Mouse (Mus musculus) T-helper 17 cell (primary cell): ENCODE results near the gene Slc16a2.
"Not testable (repeated sequence)": the region's sequence is repeated elsewhere in the genome, so short reads cannot be mapped to it uniquely, and the experiment has no call there.

ENCODE experiments used
- in situ Hi-C, 2 experiments: fragments of 300-600 bp; cut with MboI, MseI; formaldehyde crosslinking; loops; 1 replicate in 1 of 2; 2 replicates in 1 of 2; pipeline ENCODE4 v1.15.1; 2025; ENCODE audit warnings: high pct_unique_total_duplicates in 2 of 2

Gene Slc16a2

DNA sequence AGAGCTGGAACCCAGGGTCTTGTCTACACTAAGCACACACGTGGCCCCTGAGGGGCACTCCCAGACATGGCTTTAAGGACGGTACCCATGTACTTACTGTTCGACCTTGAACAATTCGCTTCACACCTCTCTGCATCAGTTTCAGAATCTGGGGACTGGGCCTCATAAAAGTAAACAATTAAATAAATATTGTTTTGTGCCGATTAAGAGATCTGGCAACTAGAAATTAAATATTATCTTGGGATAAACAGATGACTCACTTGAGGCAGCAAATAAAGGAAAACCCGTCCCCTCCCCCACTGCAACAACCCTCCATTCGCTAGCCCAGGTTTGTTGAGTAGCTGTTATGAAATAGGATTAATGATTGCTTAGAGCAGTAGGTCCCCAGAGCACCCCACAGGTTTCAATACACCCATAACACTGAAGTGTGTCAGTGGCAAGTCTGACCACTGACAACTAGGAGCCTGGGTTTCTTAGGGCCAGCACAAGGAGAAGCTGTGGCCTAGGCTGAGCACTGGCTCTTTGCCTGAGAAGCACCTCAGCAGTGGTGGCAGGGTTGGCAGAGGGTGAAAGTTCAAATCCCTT, 87.7 kb downstream of the Slc16a2 start:
- in situ Hi-C loops, result no loop called here

DNA sequence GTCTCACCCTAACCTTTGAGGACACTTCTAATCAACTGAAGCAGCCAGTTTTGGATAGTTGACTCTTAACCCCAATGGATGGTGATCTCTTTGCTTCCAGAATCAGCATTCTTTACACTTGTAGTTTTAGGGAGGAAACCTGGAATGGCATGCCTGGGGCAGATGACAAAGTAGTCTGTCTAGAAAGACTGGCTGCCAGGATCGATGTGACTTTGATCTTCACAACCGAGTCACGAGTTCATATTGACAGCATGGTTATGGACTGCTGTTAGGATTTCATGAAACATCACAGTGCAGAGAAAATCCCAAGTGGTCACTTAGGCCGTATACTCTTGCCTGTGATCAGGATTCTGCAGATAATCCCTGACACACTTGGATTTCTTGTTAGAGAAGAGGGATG, 88.7 kb downstream of the Slc16a2 start:
- in situ Hi-C loops, result no loop called here

DNA sequence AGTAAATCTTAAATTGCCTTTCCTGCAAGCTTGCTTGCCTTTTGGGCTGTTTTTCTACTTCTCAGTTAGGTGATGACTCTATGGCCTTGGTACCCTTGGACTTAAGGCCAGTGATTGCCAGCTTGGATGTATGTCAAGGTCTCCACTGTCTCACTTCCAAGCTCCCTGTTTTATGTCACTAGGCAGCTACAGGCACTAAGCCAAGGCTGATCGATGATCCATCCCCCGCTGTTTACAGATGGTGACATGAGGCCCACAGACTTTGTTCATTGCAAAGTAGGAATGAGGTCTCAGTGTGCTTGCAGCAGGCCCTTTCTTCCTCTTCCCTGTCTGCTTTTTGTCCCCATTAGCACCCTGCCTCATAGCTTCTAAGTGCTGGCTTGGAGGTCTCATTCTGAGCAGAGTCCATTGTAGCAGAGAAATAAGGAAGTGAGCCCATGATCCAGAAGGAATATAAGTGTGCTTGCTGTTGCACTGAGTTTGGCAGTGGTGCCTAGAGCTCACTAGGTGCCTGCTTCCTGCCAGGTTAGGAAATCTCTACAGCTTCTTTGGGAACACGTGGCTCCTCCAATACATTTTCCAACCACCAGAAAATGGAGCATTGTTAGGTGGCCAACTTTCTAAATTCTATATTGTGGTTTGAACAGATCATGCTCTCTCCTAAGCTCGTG, 89.6 kb downstream of the Slc16a2 start:
- in situ Hi-C loops, result no loop called here

DNA sequence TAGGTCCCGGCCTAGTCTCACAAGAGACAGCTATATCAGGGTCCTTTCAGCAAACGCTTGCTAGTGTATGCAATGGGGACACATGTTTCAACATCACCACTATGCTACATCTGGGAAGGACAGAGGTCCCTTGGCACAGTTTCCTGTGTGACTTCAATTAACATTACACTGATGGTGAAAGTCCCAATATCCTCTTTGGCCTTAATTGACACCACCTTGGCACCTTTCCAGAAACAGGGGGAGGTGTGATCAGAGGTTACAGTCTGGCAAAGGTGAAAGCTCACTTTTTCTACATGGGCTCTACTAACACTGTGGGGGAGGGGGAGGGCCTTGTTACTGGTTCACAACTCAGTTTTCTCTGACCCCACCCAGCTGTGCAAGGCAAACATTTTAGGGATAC, 99.3 kb downstream of the Slc16a2 start:
- in situ Hi-C loops, result no loop called here

DNA sequence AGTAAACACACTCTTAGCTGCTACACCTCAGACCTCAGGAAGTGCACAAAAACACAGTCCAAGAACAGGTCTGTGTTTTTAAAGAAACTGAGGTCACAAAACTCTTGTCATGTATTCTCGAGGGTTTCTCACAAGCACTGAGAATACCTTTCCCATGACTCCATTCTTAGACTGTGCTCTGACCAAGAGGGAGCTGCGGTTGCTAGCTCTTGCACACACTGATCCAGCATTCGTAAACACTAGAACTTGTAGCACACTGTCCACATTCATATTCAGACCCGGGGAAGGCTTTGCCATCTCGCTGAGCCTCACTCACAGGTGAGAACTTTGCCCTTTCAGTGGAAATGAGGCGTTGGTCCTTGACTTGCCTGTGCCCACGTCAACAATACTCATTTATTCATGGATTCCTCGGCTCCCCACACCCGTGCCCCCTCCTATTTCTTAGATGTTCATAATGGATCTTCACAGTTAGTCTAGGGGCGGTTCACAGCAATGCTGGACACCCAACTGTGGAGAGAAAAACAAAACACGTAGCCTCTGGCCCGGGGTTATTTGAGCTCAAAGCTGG, 102.1 kb downstream of the Slc16a2 start:
- in situ Hi-C loops, result no loop called here

DNA sequence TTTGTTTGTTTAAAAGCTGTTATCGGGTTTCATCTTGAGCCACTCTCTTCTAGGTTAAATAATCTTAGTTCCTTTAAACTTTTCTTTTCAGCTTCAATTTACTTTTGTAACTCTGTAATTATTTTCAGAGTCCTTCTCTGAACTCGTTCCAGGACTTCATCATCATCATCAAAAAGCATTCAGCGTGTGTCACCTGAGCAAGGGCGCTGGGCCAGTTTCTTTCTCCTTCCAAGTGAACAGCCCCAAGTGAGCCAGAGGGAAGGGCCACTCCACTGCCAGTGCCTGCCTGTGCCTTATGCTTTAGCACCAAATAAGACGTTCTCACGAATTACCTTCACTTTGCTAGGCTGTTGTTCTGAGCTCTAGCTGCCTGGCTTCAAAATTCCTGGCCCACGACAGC, 108.9 kb downstream of the Slc16a2 start:
- in situ Hi-C loops, result no loop called here

DNA sequence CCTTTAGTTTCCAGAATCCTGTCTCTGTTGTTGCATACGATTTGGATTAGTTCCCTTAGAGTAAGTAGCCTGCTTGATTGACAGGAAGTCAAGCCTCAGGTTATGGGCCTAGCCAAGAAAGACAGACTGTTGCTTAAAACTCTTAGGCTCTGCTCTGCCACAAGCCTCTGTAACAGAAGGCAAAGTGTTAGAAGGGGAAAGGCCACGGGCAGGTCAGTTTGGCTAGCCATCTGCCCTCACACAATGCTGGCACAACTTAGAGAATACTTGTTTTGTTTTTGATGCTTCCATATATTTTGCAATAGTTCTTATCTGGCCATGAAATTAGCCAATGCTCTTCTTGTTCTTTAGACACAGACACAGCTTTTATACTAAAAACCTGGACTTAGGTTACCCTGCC, 112.1 kb downstream of the Slc16a2 start:
- in situ Hi-C loops, result no loop called here

DNA sequence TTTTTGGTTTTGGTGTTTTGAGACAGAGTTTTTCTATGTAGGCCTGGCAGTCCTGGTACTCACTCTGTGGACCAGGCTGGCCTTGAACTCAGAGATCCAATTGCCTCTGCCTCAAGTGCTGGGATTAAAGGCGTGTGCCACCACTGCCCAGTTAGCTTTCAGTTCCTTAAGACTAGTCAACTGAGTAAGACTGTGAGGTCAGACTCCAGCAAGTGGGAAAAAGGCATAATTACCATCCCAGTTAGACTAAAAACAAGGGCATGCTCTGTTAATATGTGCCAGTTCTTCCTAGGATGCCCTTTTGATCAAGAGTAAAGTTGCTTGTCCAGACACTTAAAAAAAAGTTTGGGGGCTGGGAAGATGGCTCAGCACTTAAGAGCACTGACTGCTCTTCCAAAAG, 113.2 kb downstream of the Slc16a2 start:
- in situ Hi-C loops, result no loop called here

DNA sequence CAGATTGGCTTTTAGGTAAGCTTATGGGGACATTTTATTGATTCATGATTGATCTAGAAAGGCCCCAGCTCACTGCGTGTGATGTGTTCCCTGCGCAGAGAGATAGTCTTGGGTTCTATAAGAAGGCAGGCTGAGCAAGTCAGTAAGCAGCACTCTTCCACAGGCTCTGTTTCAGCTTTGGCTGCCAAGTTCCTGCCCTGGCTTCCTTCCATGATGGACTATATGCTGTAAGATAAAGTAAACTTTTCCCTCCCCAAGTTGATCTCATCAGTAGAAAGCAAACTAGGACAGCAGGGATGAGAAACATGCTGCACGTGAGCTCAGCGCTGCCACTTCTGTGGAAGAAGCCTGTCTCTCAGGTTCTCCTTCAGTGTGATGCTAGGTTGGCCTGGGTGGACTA, 117.2 kb downstream of the Slc16a2 start:
- in situ Hi-C loops, result no loop called here

DNA sequence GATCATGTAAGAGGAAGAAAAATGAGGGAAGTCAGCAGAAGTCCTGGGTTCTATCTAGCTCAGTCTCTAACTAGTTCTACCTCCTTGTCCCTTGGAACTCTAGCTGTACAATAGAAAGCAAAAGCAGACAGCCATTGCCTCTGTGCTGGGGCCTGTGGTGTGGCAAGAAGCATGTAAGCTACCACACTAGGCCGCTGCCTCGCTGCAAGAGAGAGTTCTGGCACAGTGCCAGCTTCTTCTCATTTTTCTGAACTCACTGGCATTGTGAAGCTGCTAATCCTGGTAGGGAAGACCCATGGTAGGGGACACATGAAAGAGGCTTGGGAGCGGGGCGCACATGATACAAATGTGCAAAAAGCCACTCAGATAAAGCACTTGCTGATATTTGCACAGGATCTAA, 117.8 kb downstream of the Slc16a2 start:
- in situ Hi-C loops, result no loop called here

DNA sequence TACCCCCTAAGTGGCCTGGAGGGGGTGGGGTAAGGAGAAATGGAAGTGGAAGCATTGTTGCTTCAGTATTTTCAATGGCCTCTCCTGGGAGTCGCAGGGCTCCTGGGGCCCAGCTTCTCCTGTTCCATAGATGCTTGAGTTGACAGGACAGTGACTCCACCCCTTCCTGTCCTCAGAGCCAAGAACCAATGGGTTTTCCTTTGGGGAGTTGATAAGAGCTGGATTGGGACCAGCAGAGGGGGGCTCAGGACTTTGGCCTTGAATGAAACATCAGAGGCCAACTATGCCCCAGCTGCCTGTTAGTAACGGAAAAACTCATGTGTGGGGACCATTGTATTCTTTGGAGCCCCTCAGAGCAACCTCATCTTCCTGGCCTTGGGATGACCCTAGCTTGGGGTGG, 124.0 kb downstream of the Slc16a2 start:
- in situ Hi-C loops, result loop anchor here in 1 of 2 experiments (10.0 kb wide), 1 partner anchor 1203 kb away; no protein-coding TSS in a partner anchor

DNA sequence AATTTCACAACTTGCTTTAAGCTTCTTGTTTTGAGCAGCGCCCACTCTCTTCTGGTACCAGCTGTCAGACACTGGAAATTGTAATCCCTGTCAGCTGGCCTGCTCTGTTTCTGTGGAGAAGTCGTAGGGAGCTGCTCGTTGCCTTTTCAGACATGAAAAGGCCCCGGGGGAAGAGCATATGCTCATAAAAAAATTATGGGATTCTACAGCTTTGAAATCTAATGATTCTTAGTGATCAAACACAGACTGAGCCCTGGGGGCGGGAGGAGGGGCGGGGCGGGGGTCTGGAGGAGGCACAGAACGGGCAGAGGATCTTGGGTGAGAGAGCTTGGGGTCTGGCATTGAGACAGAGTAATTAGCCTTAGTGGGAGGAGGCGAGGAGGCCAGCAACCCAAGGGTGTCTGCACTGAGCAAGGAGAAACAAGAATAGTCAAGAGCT, 125.7 kb downstream of the Slc16a2 start:
- in situ Hi-C loops, result loop anchor here in 1 of 2 experiments (10.0 kb wide), 1 partner anchor 1201 kb away; no protein-coding TSS in a partner anchor

DNA sequence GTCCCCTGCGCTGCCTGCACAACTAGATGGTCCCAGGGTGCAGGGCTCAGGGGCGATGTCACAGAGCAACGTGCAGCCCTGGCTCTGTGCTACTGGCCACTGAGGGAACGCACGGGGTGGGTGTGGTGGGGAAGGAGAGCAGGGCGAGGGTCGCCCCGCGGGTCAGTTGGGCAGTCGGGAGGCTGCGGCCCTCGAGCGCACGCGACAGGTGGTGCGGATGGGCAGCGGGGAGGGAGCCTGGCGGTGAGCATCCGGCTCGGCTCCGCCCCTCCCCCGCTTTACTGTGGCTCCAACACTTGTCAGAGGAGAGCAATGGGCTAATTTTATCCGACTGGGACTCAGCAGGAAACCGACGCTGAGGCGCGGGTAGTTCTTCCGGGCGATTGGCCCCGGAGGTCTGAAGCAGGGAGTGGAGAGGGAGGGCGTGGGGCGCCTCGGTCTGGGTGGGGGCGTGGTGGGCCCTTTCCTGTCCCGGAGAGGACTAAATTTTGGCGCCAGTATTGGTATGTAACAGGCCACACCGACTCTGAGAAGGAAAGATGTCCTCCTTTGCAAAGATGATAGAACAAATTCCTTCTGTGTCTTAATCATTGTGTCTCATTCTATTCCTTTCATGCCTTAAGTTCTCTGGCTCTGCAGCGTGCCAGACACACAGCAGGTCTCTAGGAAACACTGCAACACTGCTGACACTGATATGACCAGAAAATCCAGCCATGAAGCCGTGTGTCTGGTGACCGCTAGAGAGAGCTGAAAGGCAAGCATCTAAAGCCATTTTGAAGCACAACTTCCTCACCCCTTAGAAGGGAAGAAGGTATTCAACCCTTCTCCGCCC, 126.4 kb downstream of the Slc16a2 start:
- in situ Hi-C loops, result loop anchor here in 1 of 2 experiments (10.0 kb wide), 1 partner anchor 1201 kb away; no protein-coding TSS in a partner anchor

DNA sequence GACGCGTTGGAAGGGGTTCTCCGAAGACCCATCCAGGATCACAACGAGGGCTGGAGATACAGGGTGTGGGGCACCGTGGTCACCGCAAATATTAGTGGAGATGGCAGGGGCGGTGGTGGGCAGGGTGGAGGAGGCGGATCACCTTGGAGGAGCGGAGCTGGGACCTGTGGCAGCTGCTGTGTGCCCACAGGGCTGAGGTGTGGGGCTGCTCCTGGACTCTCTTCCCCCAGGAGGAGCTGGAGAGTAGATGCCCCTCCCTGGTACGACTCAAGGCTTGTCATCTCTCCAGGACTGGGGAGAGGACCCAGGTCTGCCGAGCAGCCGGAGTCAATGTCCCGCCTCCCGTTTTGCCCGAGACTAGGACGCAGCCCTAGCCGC, 127.0 kb downstream of the Slc16a2 start:
- in situ Hi-C loops, result loop anchor here in 1 of 2 experiments (10.0 kb wide), 1 partner anchor 1200 kb away; no protein-coding TSS in a partner anchor

DNA sequence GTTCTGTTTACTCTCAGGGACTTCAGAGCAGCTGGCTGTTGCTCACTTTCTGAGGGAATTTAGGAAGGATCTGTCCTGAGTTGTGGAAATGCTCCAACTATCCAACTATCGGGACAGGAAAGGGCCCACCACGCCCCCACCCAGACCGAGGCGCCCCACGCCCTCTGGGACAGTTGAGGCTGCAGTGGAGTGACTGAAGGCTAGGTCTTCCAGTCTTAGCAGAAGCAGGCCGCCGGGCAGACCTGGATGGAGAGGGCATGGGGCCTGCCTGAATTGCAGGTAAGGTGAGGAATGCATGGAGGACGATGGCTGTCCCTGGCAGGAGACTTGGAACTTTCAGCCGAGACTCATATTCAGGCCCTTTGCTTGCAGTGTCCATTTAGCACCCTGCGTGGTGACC, 127.4 kb downstream of the Slc16a2 start:
- in situ Hi-C loops, result loop anchor here in 1 of 2 experiments (10.0 kb wide), 1 partner anchor 1200 kb away; no protein-coding TSS in a partner anchor

DNA sequence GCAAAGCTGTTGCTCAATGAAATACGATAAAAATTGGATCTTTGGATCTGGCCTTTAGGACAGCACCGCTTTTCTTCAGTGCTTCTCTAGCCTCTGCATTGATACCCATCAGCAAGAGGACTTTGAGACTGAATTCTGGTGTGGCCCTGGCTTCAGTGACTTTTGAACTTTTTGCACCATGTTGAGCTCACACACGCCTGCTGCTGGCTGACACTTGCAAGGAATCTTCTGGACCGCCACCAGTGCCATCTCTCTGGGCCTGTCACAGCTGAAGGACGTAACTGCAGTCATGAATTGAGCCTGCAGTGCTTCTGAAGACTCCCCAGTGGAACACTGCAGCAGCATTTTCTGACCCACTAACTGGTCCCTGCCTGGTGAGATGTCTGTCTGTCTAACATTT, 128.9 kb downstream of the Slc16a2 start:
- in situ Hi-C loops, result loop anchor here in 1 of 2 experiments (10.0 kb wide), 1 partner anchor 1198 kb away; no protein-coding TSS in a partner anchor

DNA sequence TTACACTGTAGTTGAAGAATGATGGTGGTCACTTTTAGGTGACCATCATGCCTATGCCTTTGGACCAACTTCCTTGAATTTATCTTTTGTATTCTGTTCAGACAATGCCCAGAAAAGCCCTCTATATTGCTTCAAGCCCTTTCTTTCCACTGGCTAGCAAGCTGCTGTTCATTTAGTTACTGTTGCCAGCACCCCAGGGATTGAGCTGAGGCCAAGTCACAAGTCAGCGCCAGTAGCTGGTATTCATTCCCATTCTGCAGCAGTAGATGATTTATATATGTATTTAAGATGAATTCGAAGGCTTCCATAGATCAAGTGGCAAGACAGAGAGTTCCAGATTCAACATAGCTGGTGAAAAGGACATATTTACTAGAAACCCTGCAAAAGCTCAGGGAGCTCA, 133.2 kb downstream of the Slc16a2 start:
- in situ Hi-C loops, result no loop called here

DNA sequence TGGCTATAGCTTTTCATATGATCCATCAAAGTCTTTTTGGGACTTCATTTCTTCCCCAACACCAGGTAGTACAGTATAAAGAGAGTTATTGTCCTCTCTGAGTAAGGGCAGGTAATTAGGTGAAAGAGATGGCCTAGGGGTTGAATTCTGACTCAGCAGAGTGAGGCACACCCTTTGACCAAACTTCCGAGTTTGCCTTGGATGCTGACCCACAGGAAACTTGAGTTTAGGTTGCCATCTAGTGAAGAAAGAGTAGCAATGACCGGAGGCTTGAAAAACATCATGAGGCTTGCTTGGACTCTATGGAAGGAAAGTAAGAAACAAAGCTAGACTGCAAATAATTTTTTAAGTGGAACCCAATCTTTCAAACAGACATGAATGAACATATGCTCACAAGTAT, 147.1 kb downstream of the Slc16a2 start:
- in situ Hi-C loops, result no loop called here

DNA sequence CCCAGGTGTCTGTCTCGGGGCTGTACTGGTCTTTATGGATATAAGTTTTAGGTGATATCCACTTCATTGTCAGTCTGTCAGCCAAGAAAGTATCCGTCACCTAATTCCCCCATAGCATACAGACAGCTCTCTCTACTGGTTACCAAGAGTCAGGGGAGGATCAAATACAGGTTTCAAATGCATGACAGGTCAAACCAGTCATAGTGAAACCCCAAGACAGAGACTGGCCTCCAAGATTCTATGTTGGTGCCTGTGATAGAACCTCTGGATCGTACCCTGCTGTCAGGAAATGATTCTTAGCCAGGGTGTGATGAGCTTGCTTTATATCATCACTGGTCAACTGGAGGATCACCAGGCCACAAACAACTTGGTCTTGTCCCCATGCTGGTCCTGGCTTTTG, 148.0 kb downstream of the Slc16a2 start:
- in situ Hi-C loops, result no loop called here

DNA sequence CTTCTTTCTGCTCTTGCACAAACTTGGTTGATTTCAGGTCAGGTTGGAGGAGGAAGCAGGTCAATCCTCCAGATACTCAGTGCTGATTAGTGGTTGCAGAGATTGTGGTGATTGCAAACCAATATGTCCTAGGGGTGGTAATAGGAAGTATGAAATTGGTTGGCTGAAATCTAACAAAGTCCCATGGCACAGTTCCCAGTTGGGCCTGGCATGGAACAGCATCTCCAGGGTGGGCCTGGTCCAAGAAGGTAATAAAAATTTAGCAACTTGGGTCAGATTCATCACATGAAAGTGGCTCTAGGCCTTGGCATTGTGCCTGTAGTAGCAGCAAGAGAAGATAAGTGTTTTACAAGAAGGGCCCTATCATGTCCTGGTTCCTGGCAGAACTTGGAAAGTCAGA, 151.5 kb downstream of the Slc16a2 start:
- in situ Hi-C loops, result no loop called here

DNA sequence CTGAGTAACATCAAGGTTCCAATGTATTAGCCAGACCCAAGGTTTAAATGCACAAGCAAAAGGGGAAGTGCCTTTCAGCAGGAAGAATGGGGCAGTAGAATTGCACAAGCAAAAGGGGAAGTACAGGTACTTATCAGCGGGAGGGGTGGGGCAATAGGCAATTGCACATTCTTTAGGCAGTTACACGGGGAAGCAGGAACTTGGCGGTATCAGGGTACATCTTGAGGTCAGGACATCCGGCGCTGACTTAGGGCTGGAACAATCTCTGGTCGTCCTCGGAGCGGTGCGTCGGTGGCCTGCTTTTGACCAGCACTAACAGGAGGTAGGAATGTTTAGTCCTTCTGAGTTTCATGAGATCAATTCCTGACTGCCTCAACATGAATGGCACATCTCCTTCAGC, 157.3 kb downstream of the Slc16a2 start:
- in situ Hi-C loops, result not testable (repeated sequence)

DNA sequence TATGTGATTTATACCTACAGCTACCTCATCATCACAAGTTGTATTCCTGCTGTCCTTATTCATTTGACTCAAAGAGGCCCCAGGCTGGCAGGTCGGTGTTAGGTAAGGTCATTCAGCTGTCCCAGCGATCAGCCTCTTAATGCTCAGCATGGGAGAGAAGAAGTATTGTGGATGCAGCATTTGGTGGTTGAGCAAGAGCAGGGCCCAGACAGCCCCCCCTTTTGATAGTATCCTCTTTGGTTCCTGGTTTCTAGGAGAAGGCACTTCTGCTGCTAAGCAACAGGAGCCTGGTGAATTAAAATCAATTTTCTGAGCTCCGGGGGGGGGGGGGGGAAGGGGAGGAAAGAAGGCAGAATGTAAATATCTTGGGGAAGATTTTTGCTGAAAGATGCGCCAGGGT, 162.8 kb downstream of the Slc16a2 start:
- in situ Hi-C loops, result loop anchor here (5.0 to 10.0 kb wide), 2 partner anchors 83 to 1644 kb away; no protein-coding TSS in a partner anchor
